Mouse (Mus musculus): ENCODE measurements around the gene Clip4. TPM values are rescaled to one million over a fixed set of nuclear protein-coding genes. Genes with fewer than 3 reads are reported as not detected.

The Clip4 gene
- total RNA-seq, 1 experiment from 2014 or later = 13.0 TPM

GRCm38 (mm10) chr17:71874077-71874476 lies 105.8 kb downstream of the Clip4 start:
- peak; percentile 85 for DNase-seq

GRCm38 (mm10) chr17:71874795-71875194 lies 106.5 kb downstream of the Clip4 start:
- DNase-seq = no peak

GRCm38 (mm10) chr17:71875492-71875891 lies 107.2 kb downstream of the Clip4 start:
- DNase-seq = no peak

GRCm38 (mm10) chr17:71881369-71881768 lies 113.1 kb downstream of the Clip4 start:
- DNase-seq = no peak

DNA sequence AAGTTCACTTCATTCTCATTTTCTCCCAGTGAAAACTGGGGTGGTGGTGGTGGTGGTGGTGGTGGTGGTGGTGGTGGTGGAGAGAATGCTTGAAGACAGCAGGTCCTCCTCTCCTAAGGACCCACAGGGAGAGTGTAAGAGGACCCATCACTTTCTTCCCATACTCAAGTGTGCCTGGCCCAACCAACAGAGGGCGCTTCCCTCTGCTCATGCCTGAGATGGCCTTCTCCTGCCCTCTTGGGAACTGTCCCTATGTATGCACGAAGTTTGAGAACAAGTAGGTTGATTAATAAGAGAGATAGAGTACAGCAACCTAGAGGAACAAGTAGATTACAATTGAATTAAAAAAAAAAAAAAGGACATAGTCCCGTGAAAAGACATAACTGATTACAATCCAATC lies 140.8 kb downstream of the Clip4 start:
- peak; percentile 28 for DNase-seq

GRCm38 (mm10) chr17:71913188-71913587 lies 144.9 kb downstream of the Clip4 start:
- no peak for DNase-seq

Other genes starting within 250 kb of the Clip4 start
- 9.2 and 9.4 TPM in 2 replicates for gene Ndc80, start 241.6 kb upstream of the Clip4 start, total RNA-seq (2021)
- gene Spdya, start 216.4 kb upstream of the Clip4 start, total RNA-seq (2021) = 0.59 and 1.1 TPM in 2 replicates
- 63.9 and 75.8 TPM in 2 replicates for gene Wdr43, start 152.6 kb upstream of the Clip4 start, total RNA-seq (2021)
- not detected in 2 replicates for gene Togaram2, start 95.2 kb upstream of the Clip4 start, total RNA-seq (2021)
- not detected in 2 replicates for gene Pcare, start 15.6 kb upstream of the Clip4 start, total RNA-seq (2021)